Mouse (Mus musculus): ENCODE measurements around the gene Hormad2. TPM values are rescaled to one million over a fixed set of nuclear protein-coding genes. Genes with fewer than 3 reads are reported as not detected.

Gene Hormad2
- polyA plus RNA-seq, 1 experiment from 2014 or later = 0.51 TPM

DNA sequence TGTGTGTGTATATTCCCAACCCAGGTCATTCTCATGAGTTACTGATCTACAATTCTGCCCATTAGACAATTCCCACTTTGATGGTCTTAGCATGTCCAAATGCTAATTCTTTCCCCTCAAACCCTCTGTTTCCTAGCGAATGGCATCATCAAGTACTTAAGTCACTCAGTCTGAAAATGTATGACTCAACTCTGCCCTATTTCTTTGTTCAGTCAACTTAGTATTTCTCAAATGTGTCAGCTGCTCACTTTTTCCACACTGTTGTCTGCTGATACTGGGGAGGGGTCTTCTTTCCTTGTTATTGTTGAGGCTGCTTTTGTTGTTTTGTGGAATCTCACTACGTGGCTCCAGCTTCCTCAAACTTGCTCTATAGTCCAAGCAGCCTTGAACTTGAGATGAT is 2.7 kb downstream of the Hormad2 start:
- ATAC-seq (ENCODE audit: low FRiP score, low TSS enrichment) = no peak
- Histone ChIP-seq H3K9me3 (ENCODE audit: control insufficient read depth, low read length) (no peaks in the 10 kb centered on the region), H3K4me2 (replicated peaks; ENCODE audit: low read depth) (no peak overlapping the region), H3K27me3 (ENCODE audit: control insufficient read depth, insufficient read depth, low read length) (no peaks in the 10 kb centered on the region), H3K36me3 (ENCODE audit: control insufficient read depth, insufficient read depth, low read length) (no peaks in the 10 kb centered on the region), H3K4me3 (ENCODE audit: low read depth, low read length) (no peak overlapping the region), H3K27ac (replicated peaks) (no peak overlapping the region), H3K4me1 (replicated peaks; ENCODE audit: control insufficient read depth, insufficient read depth) (no peaks in the 10 kb centered on the region), H3K9ac (ENCODE audit: low read length) (no peak overlapping the region)
- WGBS = 51% methylated on average over 2 of the region's 2 CpGs
- TF ChIP-seq EP300 (optimal IDR thresholded peaks at IDR 0.05) (no peak), CTCF (IDR thresholded peaks at IDR 0.05; ENCODE audit: low read depth) (no peak)
- DNase-seq (ENCODE audit: low spot score) = no peak

DNA sequence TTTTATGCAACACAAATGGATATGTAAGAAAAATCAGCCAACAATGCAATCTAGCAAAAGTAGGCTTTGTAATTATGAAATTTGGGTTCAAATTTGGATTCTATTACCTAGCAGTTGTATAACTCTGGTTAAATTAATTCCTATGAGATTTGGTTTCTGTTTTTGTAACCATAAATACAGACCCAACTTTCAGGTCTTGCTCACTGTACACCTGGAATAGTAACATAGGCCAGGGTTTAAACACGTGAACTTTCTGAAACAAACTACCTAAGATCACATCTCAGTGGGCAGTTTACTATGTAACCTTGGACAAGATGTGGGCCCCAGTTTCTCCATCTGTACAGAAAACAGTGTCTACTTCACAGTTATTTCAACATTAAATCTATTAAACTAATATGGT is 3.6 kb downstream of the Hormad2 start:
- Histone ChIP-seq H3K36me3 (ENCODE audit: control insufficient read depth, insufficient read depth, low read length) (no peaks in the 10 kb centered on the region), H3K4me3 (ENCODE audit: low read depth, low read length) (no peak overlapping the region), H3K4me1 (replicated peaks; ENCODE audit: control insufficient read depth, insufficient read depth) (no peaks in the 10 kb centered on the region), H3K27ac (replicated peaks) (no peak overlapping the region), H3K4me2 (replicated peaks; ENCODE audit: low read depth) (no peak overlapping the region), H3K9ac (ENCODE audit: low read length) (no peak overlapping the region), H3K27me3 (ENCODE audit: control insufficient read depth, insufficient read depth, low read length) (no peaks in the 10 kb centered on the region), H3K9me3 (ENCODE audit: control insufficient read depth, low read length) (no peaks in the 10 kb centered on the region)
- WGBS = 85% methylated on average over 1 of the region's 1 CpGs
- TF ChIP-seq CTCF (IDR thresholded peaks at IDR 0.05; ENCODE audit: low read depth) = no peak
- no peak for TF ChIP-seq EP300 (optimal IDR thresholded peaks at IDR 0.05)
- DNase-seq (ENCODE audit: low spot score) = no peak
- ATAC-seq (ENCODE audit: low FRiP score, low TSS enrichment) = no peak

DNA sequence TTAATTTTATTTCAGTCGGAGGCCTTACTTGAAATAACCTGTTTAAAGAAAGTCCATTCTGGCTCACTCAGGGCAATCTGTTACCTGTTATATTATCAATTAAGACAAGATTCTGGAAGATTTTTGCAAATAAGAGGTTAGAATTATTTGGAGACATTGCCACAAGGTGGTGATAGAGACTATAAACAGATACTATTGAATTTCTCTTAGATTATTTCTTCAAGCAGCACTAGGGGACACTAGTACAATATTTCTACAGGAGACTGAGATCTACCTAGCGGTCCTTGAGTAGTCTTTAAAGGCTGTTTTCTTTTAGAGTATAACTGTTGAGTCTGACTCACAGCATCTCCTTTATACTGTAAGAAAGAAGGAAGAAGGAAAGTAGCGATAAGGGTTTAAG is 4.3 kb downstream of the Hormad2 start:
- Histone ChIP-seq H3K36me3 (ENCODE audit: control insufficient read depth, insufficient read depth, low read length) (no peaks in the 10 kb centered on the region), H3K27me3 (ENCODE audit: control insufficient read depth, insufficient read depth, low read length) (no peaks in the 10 kb centered on the region), H3K4me3 (ENCODE audit: low read depth, low read length) (no peak overlapping the region), H3K4me2 (replicated peaks; ENCODE audit: low read depth) (no peak overlapping the region), H3K9ac (ENCODE audit: low read length) (no peak overlapping the region), H3K9me3 (ENCODE audit: control insufficient read depth, low read length) (no peaks in the 10 kb centered on the region), H3K4me1 (replicated peaks; ENCODE audit: control insufficient read depth, insufficient read depth) (no peaks in the 10 kb centered on the region), H3K27ac (replicated peaks) (no peak overlapping the region)
- WGBS = 70% methylated on average over 3 of the region's 3 CpGs
- ATAC-seq (ENCODE audit: low FRiP score, low TSS enrichment) = no peak
- TF ChIP-seq CTCF (IDR thresholded peaks at IDR 0.05; ENCODE audit: low read depth) (peak; percentile 77), EP300 (optimal IDR thresholded peaks at IDR 0.05) (no peak)
- DNase-seq (ENCODE audit: low spot score) = no peak

DNA sequence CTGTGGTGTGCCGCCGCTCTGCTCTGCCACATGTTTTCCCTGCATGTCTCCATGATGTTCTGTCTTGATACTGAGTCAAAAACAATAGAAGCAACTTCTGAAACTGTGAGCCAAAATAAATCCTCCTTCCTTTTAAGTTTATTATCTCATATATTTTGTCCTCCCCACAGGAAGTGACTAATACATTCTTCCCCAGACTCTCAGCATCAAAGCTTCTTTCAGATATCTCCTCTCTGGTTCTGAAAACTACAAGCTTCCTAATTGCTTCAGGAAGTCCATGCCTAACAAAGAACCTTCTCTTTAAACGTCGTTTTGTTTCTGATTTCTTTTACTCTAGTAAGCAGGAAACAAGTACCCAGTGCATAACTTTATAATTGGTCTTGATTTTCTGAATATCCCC is 6.4 kb downstream of the Hormad2 start:
- 63% methylated on average over 4 of the region's 4 CpGs for WGBS
- H3K9me3 ChIP-seq (ENCODE audit: control insufficient read depth, low read length) = no peaks in the 10 kb centered on the region
- no peaks in the 10 kb centered on the region for H3K27me3 ChIP-seq (ENCODE audit: control insufficient read depth, insufficient read depth, low read length)
- H3K4me1 ChIP-seq (replicated peaks; ENCODE audit: control insufficient read depth, insufficient read depth) = no peaks in the 10 kb centered on the region
- H3K4me2 ChIP-seq (replicated peaks; ENCODE audit: low read depth) = no peak overlapping the region
- no peak for TF ChIP-seq EP300 (optimal IDR thresholded peaks at IDR 0.05)
- no peak for TF ChIP-seq CTCF (IDR thresholded peaks at IDR 0.05; ENCODE audit: low read depth)
- no peak overlapping the region for H3K4me3 ChIP-seq (ENCODE audit: low read depth, low read length)
- no peak for DNase-seq (ENCODE audit: low spot score)
- no peak overlapping the region for H3K9ac ChIP-seq (ENCODE audit: low read length)
- no peak overlapping the region for H3K27ac ChIP-seq (replicated peaks)
- no peak for ATAC-seq (ENCODE audit: low FRiP score, low TSS enrichment)
- H3K36me3 ChIP-seq (ENCODE audit: control insufficient read depth, insufficient read depth, low read length) = no peaks in the 10 kb centered on the region

DNA sequence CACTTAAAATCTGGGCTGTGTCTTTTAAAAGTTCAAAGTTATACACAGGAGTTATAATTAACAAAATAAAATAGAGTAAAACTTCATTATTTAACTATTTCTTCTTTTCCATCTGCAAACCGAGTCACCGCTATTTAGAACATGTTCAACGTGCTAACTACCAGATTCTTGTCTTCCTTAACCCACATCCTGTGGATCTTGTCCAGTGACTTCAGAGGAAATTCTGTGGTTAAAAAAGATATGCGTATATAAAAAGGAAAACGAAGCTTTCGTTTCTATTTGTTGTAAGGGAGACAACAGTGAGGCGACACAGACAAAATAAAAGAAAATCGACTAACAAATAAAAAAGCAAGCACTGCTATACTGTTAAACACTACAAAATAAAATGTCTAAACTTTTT is 17.1 kb downstream of the Hormad2 start:
- H3K27me3 ChIP-seq (ENCODE audit: control insufficient read depth, insufficient read depth, low read length) = no peaks in the 10 kb centered on the region
- 82% methylated on average over 8 of the region's 8 CpGs for WGBS
- no peak overlapping the region for H3K4me2 ChIP-seq (replicated peaks; ENCODE audit: low read depth)

DNA sequence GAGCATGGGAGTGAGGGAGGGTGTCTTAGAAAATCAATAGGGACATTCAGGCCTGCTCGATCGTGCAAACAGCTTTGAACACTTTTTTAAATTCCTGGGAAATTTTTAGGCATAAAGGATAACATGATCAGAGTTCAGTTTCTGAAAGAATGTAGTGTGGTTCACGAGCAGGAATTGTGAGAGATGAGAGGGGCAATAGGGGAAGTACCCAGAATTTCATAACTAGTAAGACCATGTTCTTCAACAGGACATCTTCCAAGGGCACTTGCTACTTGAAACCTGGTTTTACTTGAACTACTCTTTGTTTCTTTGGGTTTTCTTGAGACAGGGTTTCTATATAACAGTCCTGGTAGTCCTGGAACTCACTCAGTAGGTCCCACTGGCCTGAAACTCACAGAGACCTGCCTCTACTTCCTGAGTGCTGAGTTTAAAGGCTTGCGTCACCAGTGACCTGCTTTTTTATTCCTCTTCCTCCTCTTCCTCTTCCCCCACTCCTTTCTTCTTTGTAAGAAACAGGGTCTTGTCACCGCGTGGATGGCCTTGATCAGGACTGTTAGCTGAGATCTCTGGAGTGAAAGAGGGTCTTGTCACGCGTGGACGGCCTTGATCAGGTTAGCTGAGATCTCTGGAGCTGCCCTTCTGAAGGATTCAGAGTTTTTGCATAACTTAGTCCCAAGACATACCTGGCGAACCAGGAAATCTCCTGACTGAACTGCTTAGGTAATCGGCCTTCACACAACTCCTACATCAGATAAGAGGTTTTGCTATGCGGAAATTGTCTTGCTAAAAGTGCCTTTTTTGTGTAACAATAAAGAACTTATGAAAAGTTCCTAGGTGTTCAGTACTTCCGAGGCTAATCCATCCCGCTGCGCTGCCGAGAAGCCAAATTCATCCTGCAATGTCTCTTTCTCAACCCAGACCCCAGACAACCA is 18.1 kb downstream of the Hormad2 start:
- no peak for DNase-seq (ENCODE audit: low spot score)
- ATAC-seq (ENCODE audit: low FRiP score, low TSS enrichment) = no peak

More for the DNA sequence above, 17.1 kb downstream of the Hormad2 start:
- Histone ChIP-seq H3K27ac (replicated peaks) (no peak overlapping the region), H3K9ac (ENCODE audit: low read length) (no peak overlapping the region), H3K36me3 (ENCODE audit: control insufficient read depth, insufficient read depth, low read length) (no peaks in the 10 kb centered on the region), H3K4me3 (ENCODE audit: low read depth, low read length) (no peak overlapping the region), H3K4me1 (replicated peaks; ENCODE audit: control insufficient read depth, insufficient read depth) (no peaks in the 10 kb centered on the region), H3K9me3 (ENCODE audit: control insufficient read depth, low read length) (no peaks in the 10 kb centered on the region)
- no peak for TF ChIP-seq EP300 (optimal IDR thresholded peaks at IDR 0.05)
- TF ChIP-seq CTCF (IDR thresholded peaks at IDR 0.05; ENCODE audit: low read depth) = no peak
- ATAC-seq (ENCODE audit: low FRiP score, low TSS enrichment) = no peak
- DNase-seq (ENCODE audit: low spot score) = no peak

More for the DNA sequence above, 18.1 kb downstream of the Hormad2 start:
- Histone ChIP-seq H3K4me1 (replicated peaks; ENCODE audit: control insufficient read depth, insufficient read depth) (no peaks in the 10 kb centered on the region), H3K9me3 (ENCODE audit: control insufficient read depth, low read length) (no peaks in the 10 kb centered on the region), H3K36me3 (ENCODE audit: control insufficient read depth, insufficient read depth, low read length) (no peaks in the 10 kb centered on the region), H3K27ac (replicated peaks) (no peak overlapping the region), H3K27me3 (ENCODE audit: control insufficient read depth, insufficient read depth, low read length) (no peaks in the 10 kb centered on the region), H3K9ac (ENCODE audit: low read length) (no peak overlapping the region), H3K4me2 (replicated peaks; ENCODE audit: low read depth) (no peak overlapping the region), H3K4me3 (ENCODE audit: low read depth, low read length) (no peak overlapping the region)
- 76% methylated on average over 16 of the region's 16 CpGs for WGBS
- TF ChIP-seq CTCF (IDR thresholded peaks at IDR 0.05; ENCODE audit: low read depth) (no peak), EP300 (optimal IDR thresholded peaks at IDR 0.05) (no peak)

Measured in stomach, postnatal 0 days (tissue).